Mouse (Mus musculus): ENCODE data around the gene Adamts9. TPM values are rescaled to one million over a fixed set of nuclear protein-coding genes. Genes with fewer than 3 reads are reported as not detected.

Adamts9 gene
- polyA plus RNA-seq, 1 experiment from 2014 or later, result 4.7 TPM

- Histone ChIP-seq H3K27ac (ENCODE audit: low read depth, low read length) (no peak overlapping the region), H3K4me3 (ENCODE audit: low read depth, low read length) (peak overlapping the region; percentile 48), H3K9ac (ENCODE audit: low read depth, low read length) (peak overlapping the region; percentile 33; the same call in 1 of the 2 replicates), H3K9me3 (ENCODE audit: control insufficient read depth, low read length) (no peaks in the 10 kb centered on the region), H3K4me1 (replicated peaks; ENCODE audit: control insufficient read depth, insufficient read depth, low read length) (peaks cover 9% of the 10 kb centered on the region), H3K4me2 (replicated peaks; ENCODE audit: low read depth, low read length) (peak overlapping the region; percentile 62), H3K27me3 (ENCODE audit: control insufficient read depth, insufficient read depth, low read length) (peaks cover 30% of the 10 kb centered on the region), H3K36me3 (ENCODE audit: control insufficient read depth, insufficient read depth, low read length) (no peaks in the 10 kb centered on the region)
- DNase-seq (ENCODE audit: low spot score) (peak; percentile 57), ATAC-seq (ENCODE audit: low FRiP score) (peak; percentile 8; the same call in 1 of the 2 replicates)
- 0% methylated on average over 30 of the region's 30 CpGs for WGBS
These were observed 1.4 kb downstream of the Adamts9 start for GRCm38 (mm10) chr6:92941756-92942420.

GRCm38 (mm10) chr6:92941281-92941731, 2.0 kb downstream of the Adamts9 start:
- no peak overlapping the region for H3K9ac ChIP-seq (ENCODE audit: low read depth, low read length)
- peaks cover 30% of the 10 kb centered on the region for H3K27me3 ChIP-seq (ENCODE audit: control insufficient read depth, insufficient read depth, low read length)
- DNase-seq (ENCODE audit: low spot score) (peak; percentile 79), ATAC-seq (ENCODE audit: low FRiP score) (peak; percentile 75)
- H3K9me3 ChIP-seq (ENCODE audit: control insufficient read depth, low read length), result no peaks in the 10 kb centered on the region
- H3K27ac ChIP-seq (ENCODE audit: low read depth, low read length), result no peak overlapping the region
- peak overlapping the region; percentile 48 for H3K4me3 ChIP-seq (ENCODE audit: low read depth, low read length)
- H3K4me2 ChIP-seq (replicated peaks; ENCODE audit: low read depth, low read length), result peak overlapping the region; percentile 62
- no peaks in the 10 kb centered on the region for H3K36me3 ChIP-seq (ENCODE audit: control insufficient read depth, insufficient read depth, low read length)
- H3K4me1 ChIP-seq (replicated peaks; ENCODE audit: control insufficient read depth, insufficient read depth, low read length), result peaks cover 9% of the 10 kb centered on the region
- WGBS, result under 1% methylated on average over 21 of the region's 21 CpGs

- Histone ChIP-seq H3K27ac (ENCODE audit: low read depth, low read length) (no peak overlapping the region), H3K4me2 (replicated peaks; ENCODE audit: low read depth, low read length) (peak overlapping the region; percentile 62), H3K4me3 (ENCODE audit: low read depth, low read length) (peak overlapping the region; percentile 48), H3K9me3 (ENCODE audit: control insufficient read depth, low read length) (no peaks in the 10 kb centered on the region), H3K36me3 (ENCODE audit: control insufficient read depth, insufficient read depth, low read length) (no peaks in the 10 kb centered on the region), H3K4me1 (replicated peaks; ENCODE audit: control insufficient read depth, insufficient read depth, low read length) (peaks cover 9% of the 10 kb centered on the region), H3K9ac (ENCODE audit: low read depth, low read length) (peak overlapping the region; percentile 45; the same call in 1 of the 2 replicates), H3K27me3 (ENCODE audit: control insufficient read depth, insufficient read depth, low read length) (peaks cover 30% of the 10 kb centered on the region)
- 0 out of 2 replicates have a peak, but pooled peaks have one; percentile 8 for ATAC-seq (ENCODE audit: low FRiP score)
- WGBS, result 2% methylated on average over 37 of the region's 37 CpGs
- DNase-seq (ENCODE audit: low spot score), result peak; percentile 69
These were observed 2.8 kb downstream of the Adamts9 start for GRCm38 (mm10) chr6:92940191-92941131.

GRCm38 (mm10) chr6:92928261-92928660, 15.0 kb downstream of the Adamts9 start:
- Histone ChIP-seq H3K9ac (ENCODE audit: low read depth, low read length) (no peak overlapping the region), H3K9me3 (ENCODE audit: control insufficient read depth, low read length) (no peaks in the 10 kb centered on the region), H3K4me1 (replicated peaks; ENCODE audit: control insufficient read depth, insufficient read depth, low read length) (no peaks in the 10 kb centered on the region), H3K36me3 (ENCODE audit: control insufficient read depth, insufficient read depth, low read length) (no peaks in the 10 kb centered on the region), H3K27ac (ENCODE audit: low read depth, low read length) (no peak overlapping the region), H3K27me3 (ENCODE audit: control insufficient read depth, insufficient read depth, low read length) (no peaks in the 10 kb centered on the region), H3K4me2 (replicated peaks; ENCODE audit: low read depth, low read length) (no peak overlapping the region), H3K4me3 (ENCODE audit: low read depth, low read length) (no peak overlapping the region)
- 86% methylated on average over 5 of the region's 5 CpGs for WGBS
- DNase-seq (ENCODE audit: low spot score) (no peak), ATAC-seq (ENCODE audit: low FRiP score) (no peak)

- Histone ChIP-seq H3K9me3 (ENCODE audit: control insufficient read depth, low read length) (no peaks in the 10 kb centered on the region), H3K27ac (ENCODE audit: low read depth, low read length) (no peak overlapping the region), H3K9ac (ENCODE audit: low read depth, low read length) (no peak overlapping the region), H3K27me3 (ENCODE audit: control insufficient read depth, insufficient read depth, low read length) (no peaks in the 10 kb centered on the region), H3K4me3 (ENCODE audit: low read depth, low read length) (no peak overlapping the region), H3K4me1 (replicated peaks; ENCODE audit: control insufficient read depth, insufficient read depth, low read length) (no peaks in the 10 kb centered on the region), H3K36me3 (ENCODE audit: control insufficient read depth, insufficient read depth, low read length) (no peaks in the 10 kb centered on the region), H3K4me2 (replicated peaks; ENCODE audit: low read depth, low read length) (no peak overlapping the region)
- WGBS, result 69% methylated on average over 8 of the region's 8 CpGs
- ATAC-seq (ENCODE audit: low FRiP score) (no peak), DNase-seq (ENCODE audit: low spot score) (no peak)
These were observed 18.8 kb downstream of the Adamts9 start for GRCm38 (mm10) chr6:92924536-92924935.

GRCm38 (mm10) chr6:92921843-92922242, 21.4 kb downstream of the Adamts9 start:
- WGBS, result 61% methylated on average over 4 of the region's 4 CpGs
- H3K4me1 ChIP-seq (replicated peaks; ENCODE audit: control insufficient read depth, insufficient read depth, low read length), result no peaks in the 10 kb centered on the region
- H3K27ac ChIP-seq (ENCODE audit: low read depth, low read length), result no peak overlapping the region
- H3K4me3 ChIP-seq (ENCODE audit: low read depth, low read length), result no peak overlapping the region
- no peak overlapping the region for H3K9ac ChIP-seq (ENCODE audit: low read depth, low read length)
- H3K4me2 ChIP-seq (replicated peaks; ENCODE audit: low read depth, low read length), result no peak overlapping the region
- H3K9me3 ChIP-seq (ENCODE audit: control insufficient read depth, low read length), result no peaks in the 10 kb centered on the region
- ATAC-seq (ENCODE audit: low FRiP score) (no peak), DNase-seq (ENCODE audit: low spot score) (no peak)
- no peaks in the 10 kb centered on the region for H3K27me3 ChIP-seq (ENCODE audit: control insufficient read depth, insufficient read depth, low read length)
- H3K36me3 ChIP-seq (ENCODE audit: control insufficient read depth, insufficient read depth, low read length), result no peaks in the 10 kb centered on the region

GRCm38 (mm10) chr6:92920938-92921689, 22.2 kb downstream of the Adamts9 start:
- DNase-seq (ENCODE audit: low spot score), result no peak
- Histone ChIP-seq H3K27me3 (ENCODE audit: control insufficient read depth, insufficient read depth, low read length) (no peaks in the 10 kb centered on the region), H3K4me3 (ENCODE audit: low read depth, low read length) (no peak overlapping the region), H3K9ac (ENCODE audit: low read depth, low read length) (no peak overlapping the region), H3K4me1 (replicated peaks; ENCODE audit: control insufficient read depth, insufficient read depth, low read length) (no peaks in the 10 kb centered on the region), H3K4me2 (replicated peaks; ENCODE audit: low read depth, low read length) (no peak overlapping the region), H3K9me3 (ENCODE audit: control insufficient read depth, low read length) (no peaks in the 10 kb centered on the region), H3K27ac (ENCODE audit: low read depth, low read length) (no peak overlapping the region), H3K36me3 (ENCODE audit: control insufficient read depth, insufficient read depth, low read length) (no peaks in the 10 kb centered on the region)
- no peak for ATAC-seq (ENCODE audit: low FRiP score)
- 74% methylated on average over 10 of the region's 10 CpGs for WGBS

GRCm38 (mm10) chr6:92910611-92911010, 32.7 kb downstream of the Adamts9 start:
- H3K4me3 ChIP-seq (ENCODE audit: low read depth, low read length), result no peak overlapping the region
- H3K36me3 ChIP-seq (ENCODE audit: control insufficient read depth, insufficient read depth, low read length), result no peaks in the 10 kb centered on the region
- H3K9me3 ChIP-seq (ENCODE audit: control insufficient read depth, low read length), result no peaks in the 10 kb centered on the region
- no peak for DNase-seq (ENCODE audit: low spot score)
- H3K27ac ChIP-seq (ENCODE audit: low read depth, low read length), result no peak overlapping the region
- no peaks in the 10 kb centered on the region for H3K4me1 ChIP-seq (replicated peaks; ENCODE audit: control insufficient read depth, insufficient read depth, low read length)
- no peak overlapping the region for H3K4me2 ChIP-seq (replicated peaks; ENCODE audit: low read depth, low read length)
- H3K9ac ChIP-seq (ENCODE audit: low read depth, low read length), result no peak overlapping the region
- no peak for ATAC-seq (ENCODE audit: low FRiP score)
- no peaks in the 10 kb centered on the region for H3K27me3 ChIP-seq (ENCODE audit: control insufficient read depth, insufficient read depth, low read length)
- WGBS, result 81% methylated on average over 3 of the region's 3 CpGs
